Mouse (Mus musculus): Measurements from ENCODE around the gene Fhit. TPM values are rescaled to one million over a fixed set of nuclear protein-coding genes. Genes with fewer than 3 reads are reported as not detected.

Fhit gene
- 2.2 TPM for polyA plus RNA-seq (2014; fragmentation: Illumina TruSeq; extraction: RNeasy Lipid Tissue Mini Kit (QIAGEN cat#74804); ENCODE audit: low replicate concordance)

GRCm38 (mm10) chr14:11161751-11162231 is at the start of gene Fhit:
TSS of gene Fhit (minus strand) at chr14:11162035.

Other genes starting within 250 kb of the Fhit start
- 3.0 TPM for gene Gm3839, start 194.7 kb upstream of the Fhit start, polyA plus RNA-seq (2014; fragmentation: Illumina TruSeq; extraction: RNeasy Lipid Tissue Mini Kit (QIAGEN cat#74804); ENCODE audit: low replicate concordance)